Mouse (Mus musculus) cerebellum, postnatal 36 days (tissue): Measurements from ENCODE around the gene Snrpg.

ENCODE experiments used
- DNase-seq, 2 experiments: peaks; one replicate each; pipeline ENCODE4 v3.0.0; 2021 to 2022; ENCODE audit warnings: mixed read lengths in 2 of 2

Snrpg gene

DNA sequence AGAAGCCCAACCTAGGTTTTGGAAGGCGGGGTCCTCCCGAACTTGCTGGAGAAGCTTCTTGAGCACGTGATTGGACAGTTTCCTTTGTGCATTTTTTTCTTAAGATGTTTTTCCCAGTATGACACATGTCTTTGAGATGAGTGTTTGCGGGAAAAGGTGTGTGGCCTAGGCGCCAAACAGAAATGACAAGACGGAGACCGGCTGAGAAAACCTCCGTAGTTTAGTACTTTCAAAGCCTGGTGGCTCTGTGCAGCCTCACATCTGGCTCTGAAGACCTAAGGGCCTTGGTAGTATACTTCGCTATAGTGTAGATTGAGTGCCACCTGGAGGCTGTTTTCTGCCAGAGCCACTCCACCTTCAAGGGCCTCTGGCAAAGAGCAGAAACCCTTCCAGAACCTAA lies 29.9 kb downstream of the Snrpg start:
- DNase-seq = peak; percentile 43 to 47

DNA sequence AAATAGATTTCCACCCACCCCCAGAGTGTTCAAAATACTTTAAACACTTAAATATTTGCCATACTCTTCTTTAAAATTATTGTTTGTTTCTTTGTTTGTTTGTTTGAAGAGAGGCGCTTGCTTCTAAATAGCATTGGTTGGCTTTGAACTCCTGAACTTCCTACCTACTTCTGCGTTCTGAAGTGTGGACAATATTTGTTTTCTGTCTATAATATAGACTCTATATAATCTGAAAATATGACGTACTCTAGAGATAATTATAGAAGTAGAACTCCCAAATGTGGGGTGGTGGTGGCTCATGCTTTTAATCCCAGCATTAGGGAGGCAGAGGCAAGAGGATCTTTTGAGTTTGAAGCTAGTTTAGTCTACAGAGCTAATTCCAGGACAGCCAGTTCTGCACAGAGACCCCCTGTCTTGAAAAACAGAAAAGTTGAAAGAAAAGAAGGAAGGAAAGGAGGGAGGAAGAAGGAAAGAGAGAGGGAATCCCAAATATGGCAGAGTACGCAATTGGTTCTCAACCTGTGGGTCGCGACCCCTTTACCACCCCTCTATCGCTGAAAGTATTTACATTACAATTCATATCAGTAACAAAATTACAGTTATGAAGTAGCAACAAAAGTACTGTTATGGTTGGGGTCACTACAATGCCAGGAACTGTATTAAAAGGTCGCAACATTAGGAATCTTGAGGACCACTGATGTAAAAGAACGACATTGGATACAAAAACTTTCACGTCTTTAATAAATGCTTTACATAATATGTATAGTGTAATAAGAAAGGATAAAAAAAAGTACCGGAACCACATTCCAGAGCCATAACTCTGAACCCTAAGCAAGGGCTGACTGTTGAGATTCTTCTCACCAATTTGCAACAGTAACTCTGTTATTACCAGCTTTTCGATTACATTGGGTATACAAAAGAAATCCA lies 31.8 kb downstream of the Snrpg start:
- DNase-seq = no peak

DNA sequence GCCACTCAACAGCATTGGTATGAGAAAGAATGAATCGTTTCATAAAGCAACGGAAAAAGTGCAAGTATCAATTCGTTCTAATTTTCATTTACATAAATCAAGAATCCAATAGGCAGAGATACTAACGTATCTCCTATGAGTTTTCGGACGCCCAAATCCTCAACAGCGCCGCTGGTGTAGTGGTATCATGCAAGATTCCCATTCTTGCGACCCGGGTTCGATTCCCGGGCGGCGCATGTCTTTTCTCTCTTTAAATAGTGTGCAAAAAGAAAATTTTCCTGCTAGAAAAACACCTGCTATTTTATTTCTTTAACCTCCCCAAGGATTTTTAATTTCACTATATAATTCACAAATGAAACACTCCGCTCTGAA lies 32.6 kb downstream of the Snrpg start:
- peak; percentile 90 to 98 for DNase-seq

DNA sequence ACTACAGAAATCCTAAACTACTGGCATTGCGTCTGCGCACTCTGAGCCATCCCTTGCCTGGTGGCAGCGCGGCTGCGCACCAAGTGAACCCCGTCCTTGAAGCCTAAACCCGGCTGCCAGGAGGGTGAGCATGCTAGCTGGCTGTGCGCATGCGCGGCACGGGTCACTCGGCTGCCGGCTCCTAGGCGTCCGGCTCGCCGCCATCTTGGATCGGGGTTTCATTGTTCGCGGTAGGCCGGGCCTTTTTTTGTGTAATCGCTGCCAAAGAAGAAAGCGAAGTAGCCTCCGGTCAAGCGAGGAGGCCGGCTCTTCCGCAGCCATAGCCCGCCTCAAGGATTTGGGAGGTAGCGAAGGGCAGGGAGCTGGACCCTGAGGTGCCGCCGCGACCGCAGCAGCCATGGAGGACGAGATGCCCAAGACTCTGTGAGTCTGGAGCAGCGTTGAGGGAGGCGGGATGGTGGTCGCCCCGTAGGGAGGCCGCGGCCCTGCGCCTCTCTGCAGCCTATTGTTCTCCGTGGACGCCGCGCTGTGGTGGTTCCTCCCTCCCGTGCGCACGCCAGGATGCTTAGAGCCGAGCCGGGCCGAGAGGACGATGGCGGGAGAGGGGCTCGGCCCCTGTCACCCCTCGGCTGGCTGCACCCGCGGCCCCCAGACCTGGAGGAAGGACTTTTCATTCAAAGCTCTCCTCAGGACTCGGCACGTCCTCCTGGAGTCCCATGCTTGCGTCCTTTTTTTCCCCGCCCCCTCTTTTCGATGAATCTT lies 33.2 kb downstream of the Snrpg start, which contains the start of gene Tia1:
Gene Tia1 (plus strand): TSS at position 120 of the 762 bp plus-strand sequence.
- DNase-seq = peak; percentile 97 to 99

DNA sequence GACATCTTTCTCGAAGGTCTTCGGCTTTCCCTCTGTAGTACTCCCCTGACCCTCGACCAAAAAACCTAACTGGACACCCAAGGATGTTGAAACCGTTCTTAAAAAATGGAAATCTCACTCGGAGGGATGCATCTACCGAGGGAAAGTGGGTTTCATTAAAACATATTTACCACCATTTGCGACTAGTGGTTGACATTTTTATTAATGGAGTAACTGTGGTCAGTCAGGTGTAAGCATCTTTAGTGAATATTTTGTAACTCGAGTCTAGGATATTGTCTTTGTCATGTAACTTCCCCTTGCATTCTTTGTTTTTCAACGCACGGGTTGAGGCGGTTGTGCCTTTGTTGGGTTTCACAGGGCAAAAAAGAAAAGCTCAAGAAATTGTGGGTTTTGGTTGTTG lies 33.9 kb downstream of the Snrpg start:
- DNase-seq = no peak

DNA sequence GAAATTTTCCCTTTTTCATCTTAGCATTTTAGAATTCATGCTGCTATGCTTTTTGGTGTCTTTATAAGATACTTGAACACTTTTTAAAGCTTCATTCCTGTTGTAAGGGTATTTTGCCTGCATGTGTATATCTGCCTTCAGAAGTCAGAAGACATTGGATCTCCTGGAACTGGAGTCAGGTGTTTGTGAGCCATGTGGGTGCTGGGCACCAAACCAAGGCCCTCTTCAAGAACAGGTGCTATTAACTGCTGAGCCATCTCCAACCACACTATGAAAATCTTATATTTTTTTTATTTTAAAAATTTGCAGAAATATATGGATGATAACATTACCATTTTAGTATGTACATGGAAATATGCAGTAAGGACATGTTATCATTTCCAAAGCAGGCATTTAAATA lies 35.2 kb downstream of the Snrpg start:
- DNase-seq = no peak

DNA sequence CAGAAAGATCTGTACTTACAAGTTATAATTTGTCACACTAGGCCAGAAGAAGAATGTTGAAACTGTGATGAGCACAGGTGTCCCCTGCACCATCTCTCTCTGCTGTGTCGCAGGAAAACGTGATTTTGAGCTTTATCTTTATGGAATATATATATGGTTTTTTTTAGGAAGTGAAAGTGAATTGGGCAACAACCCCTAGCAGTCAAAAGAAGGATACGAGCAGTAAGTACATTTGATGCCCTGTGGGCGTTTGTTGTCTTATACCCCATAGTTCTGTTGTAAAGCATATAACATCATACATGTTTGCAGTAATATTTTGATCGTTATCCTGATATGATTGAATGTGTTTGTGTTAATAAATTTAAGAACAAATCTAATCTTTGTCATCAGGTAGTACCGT lies 47.6 kb downstream of the Snrpg start:
- DNase-seq = no peak

DNA sequence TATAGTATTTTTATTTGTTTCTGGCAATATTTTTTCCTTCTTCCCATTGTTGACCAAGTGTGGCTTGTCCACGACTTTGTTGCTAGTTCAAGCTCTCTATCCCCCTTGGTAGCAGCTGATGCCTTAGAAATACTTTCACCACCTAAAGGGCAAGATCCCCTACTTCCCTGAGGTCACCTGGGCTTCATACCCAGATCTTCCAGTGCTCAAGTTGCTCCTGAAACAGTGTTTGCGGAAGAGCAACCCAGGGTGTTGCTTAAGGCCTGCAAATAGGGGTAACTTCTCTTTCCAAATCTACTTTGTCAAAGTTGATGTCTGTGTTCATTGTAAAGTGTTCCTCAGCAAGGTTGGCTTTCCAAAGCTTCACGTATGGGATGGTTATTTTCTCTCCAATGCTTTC lies 48.1 kb downstream of the Snrpg start:
- no peak for DNase-seq

DNA sequence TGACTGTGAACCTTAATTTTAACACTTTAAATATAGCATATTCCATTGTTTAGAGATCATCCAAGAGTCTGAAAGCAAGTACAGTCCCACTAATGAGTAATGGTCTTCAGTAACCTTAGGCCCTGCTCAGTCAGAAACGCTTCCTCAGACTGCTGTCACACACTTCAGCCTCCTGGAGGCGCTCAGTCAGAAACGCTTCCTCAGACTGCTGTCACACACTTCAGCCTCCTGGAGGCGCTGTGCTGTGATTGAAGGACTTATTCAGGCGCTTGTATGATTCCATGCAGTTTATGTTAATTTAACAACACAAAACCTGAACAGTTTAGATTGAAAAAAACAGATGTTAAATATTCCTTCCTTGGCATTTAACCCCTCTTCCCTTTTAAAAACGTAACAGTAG lies 49.4 kb downstream of the Snrpg start:
- no peak for DNase-seq

DNA sequence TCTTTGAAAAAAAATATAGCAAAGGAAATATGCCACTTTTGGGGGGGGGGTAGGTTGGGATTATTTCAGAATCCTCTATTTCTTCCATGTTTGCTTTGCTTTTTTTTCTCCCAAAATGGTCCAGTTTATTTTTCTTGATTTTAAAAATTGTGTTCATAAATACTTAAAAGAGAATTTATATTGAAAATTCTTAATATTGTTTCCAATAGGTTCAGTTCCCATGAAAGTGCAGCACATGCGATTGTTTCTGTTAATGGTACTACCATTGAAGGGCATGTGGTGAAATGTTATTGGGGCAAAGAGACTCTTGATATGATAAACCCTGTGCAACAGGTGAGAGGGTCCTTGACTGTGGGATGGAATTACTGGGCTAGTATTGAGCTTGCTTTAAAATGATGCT lies 55.3 kb downstream of the Snrpg start, which contains the start of gene Gm44790:
Gene Gm44790 (plus strand): TSS at position 301 of the 400 bp plus-strand sequence.
- DNase-seq = no peak
